Mouse (Mus musculus) MEL (cell line): ENCODE data around the gene Slc25a43. TPM values are rescaled to one million over a fixed set of nuclear protein-coding genes. Genes with fewer than 3 reads are reported as not detected.

ENCODE experiments used
- DNase-seq: peaks from one replicate; pipeline ENCODE4 v3.0.0; 2011; ENCODE audit warnings: low read depth, low spot score
- H3K27ac ChIP-seq: 2 replicates; pipeline ENCODE4 v1.5.1; 2012; ENCODE audit warnings: low read depth, mild to moderate bottlenecking, control low read depth, low read length, moderate library complexity; ENCODE audit not compliant: control insufficient read depth
- H3K27me3 ChIP-seq, 2 experiments: fragments of 150-350 bp in 1 of 2; sonication (generic) in 1 of 2; 2 replicates each; pipeline ENCODE4 v1.6.1; 2012; ENCODE audit warnings: low read length in 2 of 2, mild to moderate bottlenecking in 2 of 2, improper control_type of control experiment in 1 of 2, moderate library complexity in 1 of 2; ENCODE audit not compliant: insufficient read depth in 2 of 2, control insufficient read depth in 1 of 2
- H3K36me3 ChIP-seq, 2 experiments: 2 replicates each; pipeline ENCODE4 v1.6.1; 2012 to 2014; ENCODE audit warnings: low read length in 2 of 2, improper control_type of control experiment in 1 of 2, inconsistent platforms in 1 of 2, mild to moderate bottlenecking in 1 of 2; ENCODE audit not compliant: insufficient read depth in 2 of 2, control insufficient read depth in 1 of 2
- H3K4me1 ChIP-seq, 2 experiments: fragments of 150-350 bp in 1 of 2; sonication (generic) in 1 of 2; 2 replicates each; pipeline ENCODE4 v1.6.1; 2012; ENCODE audit warnings: low read length in 2 of 2, improper control_type of control experiment in 1 of 2, mild to moderate bottlenecking in 1 of 2; ENCODE audit not compliant: insufficient read depth in 2 of 2, control insufficient read depth in 1 of 2
- H3K4me3 ChIP-seq, 2 experiments: fragments of 150-350 bp in 1 of 2; sonication (generic) in 1 of 2; 2 replicates each; pipeline ENCODE4 v1.5.1; 2012; ENCODE audit warnings: low read depth in 2 of 2, low read length in 2 of 2, mild to moderate bottlenecking in 2 of 2, moderate library complexity in 2 of 2, control low read depth in 1 of 2, improper control_type of control experiment in 1 of 2; ENCODE audit not compliant: control insufficient read depth in 1 of 2, insufficient read depth in 1 of 2
- H3K79me2 ChIP-seq: 2 replicates; pipeline ENCODE4 v1.6.1; 2012; ENCODE audit warnings: mild to moderate bottlenecking, low read length, moderate library complexity; ENCODE audit not compliant: control insufficient read depth, poor library complexity, insufficient read depth
- H3K9ac ChIP-seq: 2 replicates; pipeline ENCODE4 v1.6.1; 2012; ENCODE audit warnings: low read depth, mild to moderate bottlenecking, control low read depth, low read length, moderate library complexity; ENCODE audit not compliant: control insufficient read depth, poor library complexity, severe bottlenecking
- H3K9me3 ChIP-seq: fragments of 150-350 bp; sonication (generic); replicated peaks from 2 replicates; pipeline ENCODE4 v1.6.1; 2012; ENCODE audit warnings: mild to moderate bottlenecking, low read length, improper control_type of control experiment, moderate library complexity; ENCODE audit not compliant: insufficient read depth
- BHLHE40 ChIP-seq: IDR thresholded peaks from 2 replicates; pipeline ENCODE4 v1.6.1; 2012; ENCODE audit warnings: low read depth, mild to moderate bottlenecking, inconsistent platforms, low read length, improper control_type of control experiment, borderline replicate concordance
- CHD1 ChIP-seq: IDR thresholded peaks from 2 replicates; pipeline ENCODE4 v1.6.1; 2012; ENCODE audit warnings: low read depth, mild to moderate bottlenecking, inconsistent platforms, low read length, improper control_type of control experiment
- CHD2 ChIP-seq: IDR thresholded peaks from 2 replicates; pipeline ENCODE4 v1.6.1; 2011; ENCODE audit warnings: low read length, improper control_type of control experiment
- CTCF ChIP-seq, 3 experiments: IDR thresholded peaks in 2 of 3; conservative IDR thresholded peaks in 1 of 3; 2 replicates each; pipeline ENCODE4 v1.5.1; 2011 to 2012; ENCODE audit warnings: low read length in 3 of 3, low read depth in 2 of 3, mild to moderate bottlenecking in 2 of 3, improper control_type of control experiment in 1 of 3, inconsistent platforms in 1 of 3, mixed read lengths in 1 of 3, moderate library complexity in 1 of 3; ENCODE audit not compliant: control insufficient read depth in 1 of 3, insufficient read depth in 1 of 3, poor library complexity in 1 of 3, severe bottlenecking in 1 of 3
- E2F4 ChIP-seq: IDR thresholded peaks from 2 replicates; pipeline ENCODE4 v1.6.1; 2011; ENCODE audit warnings: low read depth, low read length, improper control_type of control experiment, borderline replicate concordance
- ELF1 ChIP-seq: IDR thresholded peaks from 2 replicates; pipeline ENCODE4 v1.6.1; 2014; ENCODE audit warnings: low read depth, mild to moderate bottlenecking, inconsistent platforms, low read length, improper control_type of control experiment, moderate library complexity
- GATA1 ChIP-seq: IDR thresholded peaks from 2 replicates; pipeline ENCODE4 v1.6.1; 2011; ENCODE audit warnings: low read depth, low read length, improper control_type of control experiment
- KAT2A ChIP-seq: conservative IDR thresholded peaks from 2 replicates; pipeline ENCODE4 v1.6.1; 2012; ENCODE audit warnings: low read depth, low read length, improper control_type of control experiment, inconsistent platforms
- MAX ChIP-seq: IDR thresholded peaks from 2 replicates; pipeline ENCODE4 v1.6.1; 2011; ENCODE audit warnings: low read length, improper control_type of control experiment
- MEF2A ChIP-seq: IDR thresholded peaks from 2 replicates; pipeline ENCODE4 v1.6.1; 2014; ENCODE audit warnings: low read depth, mild to moderate bottlenecking, inconsistent platforms, low read length, improper control_type of control experiment; ENCODE audit not compliant: poor library complexity, insufficient replicate concordance, severe bottlenecking; ENCODE audit errors: extremely low read depth
- MYB ChIP-seq: IDR thresholded peaks from 2 replicates; pipeline ENCODE4 v1.6.1; 2011; ENCODE audit warnings: mild to moderate bottlenecking, low read depth, low read length, improper control_type of control experiment
- MYC ChIP-seq: IDR thresholded peaks from 2 replicates; pipeline ENCODE4 v1.6.1; 2011; ENCODE audit warnings: low read depth, mild to moderate bottlenecking, low read length, improper control_type of control experiment, moderate library complexity
- NELFE ChIP-seq: IDR thresholded peaks from 2 replicates; pipeline ENCODE4 v1.6.1; 2011; ENCODE audit warnings: low read depth, low read length, improper control_type of control experiment
- POLR2A ChIP-seq, 2 experiments: IDR thresholded peaks; 2 replicates each; pipeline ENCODE4 v1.6.1; 2011 to 2012; ENCODE audit warnings: low read length in 2 of 2, mild to moderate bottlenecking in 2 of 2, control low read depth in 1 of 2, improper control_type of control experiment in 1 of 2, low read depth in 1 of 2, moderate library complexity in 1 of 2; ENCODE audit not compliant: control insufficient read depth in 1 of 2, insufficient read depth in 1 of 2, poor library complexity in 1 of 2
- POLR2AphosphoS2 ChIP-seq: IDR thresholded peaks from 2 replicates; pipeline ENCODE4 v1.6.1; 2011; ENCODE audit warnings: low read length, improper control_type of control experiment
- POLR2AphosphoS5 ChIP-seq: IDR thresholded peaks from 2 replicates; pipeline ENCODE4 v1.6.1; 2012; ENCODE audit warnings: low read depth, borderline replicate concordance, mild to moderate bottlenecking, inconsistent platforms, low read length, moderate library complexity, mixed read lengths
- RAD21 ChIP-seq: IDR thresholded peaks from 2 replicates; pipeline ENCODE4 v1.6.1; 2011; ENCODE audit warnings: mild to moderate bottlenecking, low read depth, low read length, improper control_type of control experiment
- RCOR1 ChIP-seq: IDR thresholded peaks from 2 replicates; pipeline ENCODE4 v1.6.1; 2012; ENCODE audit warnings: low read depth, mild to moderate bottlenecking, inconsistent platforms, low read length, improper control_type of control experiment
- SIN3A ChIP-seq: IDR thresholded peaks from 2 replicates; pipeline ENCODE4 v1.6.1; 2012; ENCODE audit warnings: low read length, improper control_type of control experiment, inconsistent platforms
- SMC3 ChIP-seq: IDR thresholded peaks from 2 replicates; pipeline ENCODE4 v1.6.1; 2011; ENCODE audit warnings: low read depth, low read length, improper control_type of control experiment
- TAL1 ChIP-seq: IDR thresholded peaks from 2 replicates; pipeline ENCODE4 v1.6.1; 2012; ENCODE audit warnings: mild to moderate bottlenecking, inconsistent platforms, low read length, moderate library complexity, mixed read lengths
- TBP ChIP-seq: IDR thresholded peaks from 2 replicates; pipeline ENCODE4 v1.8.0; 2011; ENCODE audit warnings: low read depth, low read length, improper control_type of control experiment
- TCF12 ChIP-seq: IDR thresholded peaks from 2 replicates; pipeline ENCODE4 v1.6.1; 2014; ENCODE audit warnings: low read depth, mild to moderate bottlenecking, inconsistent platforms, low read length, improper control_type of control experiment, moderate library complexity
- USF1 ChIP-seq: IDR thresholded peaks from 2 replicates; pipeline ENCODE4 v1.6.1; 2014; ENCODE audit warnings: low read depth, mild to moderate bottlenecking, inconsistent platforms, low read length, improper control_type of control experiment, moderate library complexity
- USF2 ChIP-seq, 2 experiments: IDR thresholded peaks; 2 replicates each; pipeline ENCODE4 v1.6.1; 2011 to 2012; ENCODE audit warnings: improper control_type of control experiment in 2 of 2, low read length in 2 of 2, borderline replicate concordance in 1 of 2, inconsistent platforms in 1 of 2, low read depth in 1 of 2, mild to moderate bottlenecking in 1 of 2; ENCODE audit not compliant: insufficient read depth in 1 of 2
- ZC3H11A ChIP-seq: IDR thresholded peaks from 2 replicates; pipeline ENCODE4 v1.6.1; 2012; ENCODE audit warnings: low read depth, mild to moderate bottlenecking, inconsistent platforms, low read length, improper control_type of control experiment
- ZKSCAN1 ChIP-seq: IDR thresholded peaks from 2 replicates; pipeline ENCODE4 v1.6.1; 2012; ENCODE audit warnings: low read depth, mild to moderate bottlenecking, inconsistent platforms, low read length, improper control_type of control experiment, moderate library complexity
- ZMIZ1 ChIP-seq: IDR thresholded peaks from 2 replicates; pipeline ENCODE4 v1.6.1; 2012; ENCODE audit warnings: low read depth, mild to moderate bottlenecking, inconsistent platforms, low read length, improper control_type of control experiment, moderate library complexity
- polyA plus RNA-seq, 2 experiments: library from polyadenylated mRNA; stranded (reverse) in 1 of 2; unstranded in 1 of 2; fragments of >175 nt in 1 of 2; fragments of >200 nt in 1 of 2; gene quantifications; 2 replicates each; pipeline versions ENCODE4 v1.2.1 to v1.2.4; 2012; ENCODE audit warnings: low replicate concordance in 2 of 2, low read depth in 1 of 2; ENCODE audit not compliant: insufficient read length in 2 of 2, insufficient read depth in 1 of 2, missing spikeins in 1 of 2
- total RNA-seq: library from RNA; depleted of rRNA; stranded (reverse); fragments of 300-350 nt; gene quantifications from 2 replicates; pipeline ENCODE4 v1.2.3, GENCODE M21; 2012

Slc25a43 gene
- total and polyA plus RNA-seq, 3 experiments: 1.4 to 8.3 TPM; not detected in 1

- H3K79me2 ChIP-seq: no peaks in the 10 kb centered on the region
- H3K9ac ChIP-seq: no peak overlapping the region
- H3K9me3 ChIP-seq: no peaks in the 10 kb centered on the region
- no peaks in the 10 kb centered on the region for H3K27me3 ChIP-seq
- no peak overlapping the region for H3K27ac ChIP-seq
- no peak overlapping the region for H3K4me3 ChIP-seq
- H3K4me1 ChIP-seq: no peaks in the 10 kb centered on the region
- TF ChIP-seq SMC3 (no peak), SIN3A (no peak), NELFE (no peak), MYB (no peak), TCF12 (no peak), BHLHE40 (no peak), TAL1 (no peak), KAT2A (no peak), GATA1 (no peak), ZMIZ1 (no peak), MEF2A (no peak), POLR2AphosphoS5 (no peak), CTCF (IDR thresholded peaks at IDR 0.05 in 2 of 3, conservative IDR thresholded peaks at IDR 0.05 in 1 of 3; ENCODE audit: control insufficient read depth in 1 of 3, insufficient read depth in 1 of 3, low read depth in 2 of 3, low read length in 3 of 3, poor library complexity in 1 of 3, severe bottlenecking in 1 of 3) (no peak), E2F4 (no peak), POLR2AphosphoS2 (no peak), MYC (no peak), RCOR1 (no peak)
- no peak for DNase-seq
- H3K36me3 ChIP-seq: no peaks in the 10 kb centered on the region
Observed at GRCm38 (mm10) chrX:36775520-36775919, 32.1 kb downstream of the Slc25a43 start.

GRCm38 (mm10) chrX:36777694-36778093, 34.2 kb downstream of the Slc25a43 start:
- H3K36me3 ChIP-seq: no peaks in the 10 kb centered on the region
- H3K4me3 ChIP-seq: no peak overlapping the region
- no peak overlapping the region for H3K27ac ChIP-seq
- no peaks in the 10 kb centered on the region for H3K4me1 ChIP-seq
- H3K9me3 ChIP-seq: no peaks in the 10 kb centered on the region
- DNase-seq: no peak
- H3K9ac ChIP-seq: no peak overlapping the region
- no peaks in the 10 kb centered on the region for H3K79me2 ChIP-seq
- H3K27me3 ChIP-seq: no peaks in the 10 kb centered on the region
- no peak for TF ChIP-seq CHD2
- no peak for TF ChIP-seq KAT2A
- TF ChIP-seq CHD1: no peak
- TF ChIP-seq SIN3A: no peak
- TF ChIP-seq POLR2A (IDR thresholded peaks at IDR 0.05; ENCODE audit: control insufficient read depth in 1 of 2, insufficient read depth in 1 of 2, low read depth in 1 of 2, low read length in 2 of 2, poor library complexity in 1 of 2): no peak
- TF ChIP-seq ZKSCAN1: no peak
- no peak for TF ChIP-seq TBP
- no peak for TF ChIP-seq MAX
- TF ChIP-seq ELF1: no peak
- TF ChIP-seq ZC3H11A: no peak
- TF ChIP-seq USF2 (IDR thresholded peaks at IDR 0.05; ENCODE audit: borderline replicate concordance in 1 of 2, insufficient read depth in 1 of 2, low read depth in 1 of 2, low read length in 2 of 2): no peak
- no peak for TF ChIP-seq SMC3
- TF ChIP-seq USF1: no peak
- TF ChIP-seq POLR2AphosphoS5: no peak
- TF ChIP-seq POLR2AphosphoS2: no peak
- TF ChIP-seq RAD21: no peak
